Mouse (Mus musculus) left cerebral cortex, postnatal 4 days (tissue): ENCODE measurements around the gene Golm1. TPM values are rescaled to one million over a fixed set of nuclear protein-coding genes. Genes with fewer than 3 reads are reported as not detected.

Source experiments
- DNase-seq: peaks from one replicate; pipeline ENCODE4 v3.0.0-alpha.2; 2022
- intact Hi-C: fragments of 180-260 bp; cut with DNase I; formaldehyde crosslinking; loops from one replicate; pipeline ENCODE4 v1.15.1; 2025
- total RNA-seq, 2 experiments: library from RNA; stranded (reverse); gene quantifications; 2 replicates each; pipeline ENCODE4 v1.2.3; 2021

Golm1 gene
- total RNA-seq, 2 experiments from 2014 or later: 15.5 to 16.5 TPM

- intact Hi-C loops: no loop called here
- no peak for DNase-seq
Observed at GRCm38 (mm10) chr13:59676316-59677229, 962 bp upstream of the Golm1 start.

GRCm38 (mm10) chr13:59674761-59675150 is 855 bp downstream of the Golm1 start:
- DNase-seq: no peak
- intact Hi-C loops: no loop called here

DNA sequence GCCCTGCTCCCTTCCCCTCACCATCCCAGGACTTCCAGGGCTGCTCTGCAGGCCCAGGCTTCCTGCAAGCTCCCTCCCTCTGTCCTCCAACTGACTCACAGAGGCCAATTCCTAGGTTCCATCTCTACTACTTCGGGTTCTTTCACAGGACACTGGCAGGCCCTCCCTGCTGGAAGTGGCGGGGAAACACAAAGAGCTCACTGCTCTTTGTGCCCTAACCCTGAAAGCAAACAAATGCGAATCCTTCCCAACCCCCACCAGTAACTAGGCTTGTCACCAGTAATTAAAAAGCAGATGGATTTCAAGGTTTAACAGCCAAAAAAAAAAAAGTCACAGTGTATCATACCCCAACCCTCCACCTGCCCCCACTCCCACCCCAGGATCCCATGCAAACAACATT is 1.4 kb downstream of the Golm1 start:
- no peak for DNase-seq
- intact Hi-C loops: no loop called here

- intact Hi-C loops: no loop called here
- DNase-seq: no peak
Observed at GRCm38 (mm10) chr13:59673597-59673996, 2.0 kb downstream of the Golm1 start.

DNA sequence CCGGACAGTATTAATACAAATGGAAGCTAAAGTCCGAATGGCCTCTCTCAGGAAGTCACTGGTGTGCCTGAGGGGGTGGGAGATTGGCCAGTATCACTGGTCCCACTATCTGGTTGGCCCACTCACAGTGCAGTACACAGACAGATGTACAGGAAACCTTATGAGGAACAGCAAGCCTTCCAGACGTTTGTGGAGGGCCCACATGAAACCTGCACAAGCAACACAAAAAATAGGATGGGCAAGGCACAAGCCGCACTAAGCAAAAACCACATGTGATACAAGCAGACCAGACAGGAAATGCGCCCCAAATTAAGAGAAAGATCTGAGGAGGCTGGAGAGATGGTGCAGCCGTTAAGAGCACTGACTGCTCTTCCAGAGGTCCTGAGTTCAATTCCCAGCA is 3.4 kb downstream of the Golm1 start:
- no peak for DNase-seq
- intact Hi-C loops: no loop called here

GRCm38 (mm10) chr13:59671521-59671920 is 4.1 kb downstream of the Golm1 start:
- intact Hi-C loops: no loop called here
- no peak for DNase-seq

GRCm38 (mm10) chr13:59669946-59670345 is 5.7 kb downstream of the Golm1 start:
- no peak for DNase-seq

GRCm38 (mm10) chr13:59668501-59669093 is 7.0 kb downstream of the Golm1 start:
- intact Hi-C loops: no loop called here
- DNase-seq: no peak

More at GRCm38 (mm10) chr13:59669946-59670345, 5.7 kb downstream of the Golm1 start:
- intact Hi-C loops: no loop called here

DNA sequence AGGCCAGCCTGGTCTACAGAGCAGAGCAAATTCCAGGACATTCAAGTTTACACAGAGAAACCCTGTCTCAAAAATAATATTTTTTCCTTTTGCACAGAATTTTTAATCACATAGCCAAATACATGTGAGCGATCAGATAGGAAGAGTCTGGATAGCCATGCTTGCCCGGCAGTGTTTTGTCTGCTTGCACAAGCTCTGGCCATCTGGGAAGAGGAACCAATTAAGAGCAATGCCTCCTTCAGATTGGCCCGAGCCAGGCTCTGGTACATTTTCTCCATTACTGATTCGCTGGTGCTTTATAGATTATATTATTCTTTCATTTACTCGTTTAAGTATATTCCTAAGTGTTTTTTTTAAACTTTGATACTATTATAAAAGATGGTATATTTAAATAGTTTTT is 7.8 kb downstream of the Golm1 start:
- DNase-seq: no peak
- intact Hi-C loops: no loop called here

GRCm38 (mm10) chr13:59663939-59664712 is 11.5 kb downstream of the Golm1 start:
- no peak for DNase-seq
- intact Hi-C loops: no loop called here

DNA sequence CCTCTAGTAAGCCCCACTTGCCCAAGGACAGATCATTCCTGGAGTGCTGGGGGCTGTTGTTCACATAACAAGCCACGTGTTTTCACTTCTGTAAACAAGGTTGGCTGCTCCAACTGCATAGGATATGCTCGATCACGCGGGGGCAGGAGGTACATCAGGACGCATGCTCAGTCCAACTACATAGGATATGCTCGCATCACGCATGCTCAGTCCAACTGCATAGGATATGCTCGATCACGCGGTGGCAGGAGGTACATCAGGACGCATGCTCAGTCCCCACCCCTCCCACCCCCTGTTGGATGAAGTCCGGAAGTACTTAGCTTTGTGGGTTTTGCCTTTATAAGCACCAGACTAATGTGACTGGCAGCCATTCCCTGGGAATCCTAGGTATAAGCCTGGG is 13.6 kb downstream of the Golm1 start:
- intact Hi-C loops: no loop called here
- no peak for DNase-seq

GRCm38 (mm10) chr13:59661387-59661786 is 14.2 kb downstream of the Golm1 start:
- intact Hi-C loops: no loop called here
- DNase-seq: no peak

- intact Hi-C loops: no loop called here
- no peak for DNase-seq
Observed at GRCm38 (mm10) chr13:59660371-59660770, 15.2 kb downstream of the Golm1 start.

DNA sequence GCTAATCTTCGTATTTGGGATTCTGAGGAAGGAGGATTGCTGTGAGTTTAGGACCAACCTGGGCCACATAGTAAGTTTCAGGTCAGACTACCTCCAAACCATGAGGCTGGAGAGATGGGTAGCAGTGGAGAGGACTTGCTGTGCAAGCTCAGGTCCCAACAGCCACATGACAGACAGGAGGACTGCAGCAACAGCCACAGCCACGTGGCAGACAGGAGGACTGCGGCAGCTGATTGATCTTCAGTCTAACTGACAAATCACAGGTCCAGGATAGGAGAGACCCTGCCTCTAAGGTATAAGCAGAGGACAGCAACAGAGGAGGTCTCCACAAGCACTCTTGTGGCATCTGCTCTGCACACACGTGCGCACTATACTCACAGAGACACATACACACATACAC is 17.8 kb downstream of the Golm1 start:
- intact Hi-C loops: no loop called here

GRCm38 (mm10) chr13:59656975-59657388 is 18.6 kb downstream of the Golm1 start:
- no peak for DNase-seq
- intact Hi-C loops: no loop called here

More for the DNA sequence above, 17.8 kb downstream of the Golm1 start:
- DNase-seq: no peak

DNA sequence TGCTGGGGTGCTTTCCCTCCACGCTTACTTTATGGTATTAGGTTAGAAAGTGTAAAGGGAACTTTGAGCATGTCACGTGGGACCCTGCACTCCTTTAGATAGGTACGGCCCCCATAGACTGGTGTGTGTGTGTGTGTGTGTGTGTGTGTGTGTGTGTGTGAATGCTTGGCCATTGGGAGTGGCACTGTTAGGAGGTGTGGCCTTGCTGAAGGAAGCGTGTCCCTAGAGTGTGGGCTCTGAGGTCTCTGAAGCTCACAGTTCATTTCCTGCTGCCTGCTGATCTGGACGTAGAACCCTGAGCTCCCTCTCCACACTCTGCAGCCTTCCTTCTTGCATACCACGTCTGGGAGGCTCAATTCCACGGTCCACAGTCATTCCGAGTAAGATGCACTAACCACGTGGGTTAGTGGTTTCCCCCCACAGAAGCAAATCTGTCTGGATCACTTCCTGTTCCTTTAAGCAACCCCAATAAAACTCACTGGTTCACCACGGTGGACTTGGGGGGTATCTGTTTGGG is 19.2 kb downstream of the Golm1 start:
- no peak for DNase-seq
- intact Hi-C loops: no loop called here

DNA sequence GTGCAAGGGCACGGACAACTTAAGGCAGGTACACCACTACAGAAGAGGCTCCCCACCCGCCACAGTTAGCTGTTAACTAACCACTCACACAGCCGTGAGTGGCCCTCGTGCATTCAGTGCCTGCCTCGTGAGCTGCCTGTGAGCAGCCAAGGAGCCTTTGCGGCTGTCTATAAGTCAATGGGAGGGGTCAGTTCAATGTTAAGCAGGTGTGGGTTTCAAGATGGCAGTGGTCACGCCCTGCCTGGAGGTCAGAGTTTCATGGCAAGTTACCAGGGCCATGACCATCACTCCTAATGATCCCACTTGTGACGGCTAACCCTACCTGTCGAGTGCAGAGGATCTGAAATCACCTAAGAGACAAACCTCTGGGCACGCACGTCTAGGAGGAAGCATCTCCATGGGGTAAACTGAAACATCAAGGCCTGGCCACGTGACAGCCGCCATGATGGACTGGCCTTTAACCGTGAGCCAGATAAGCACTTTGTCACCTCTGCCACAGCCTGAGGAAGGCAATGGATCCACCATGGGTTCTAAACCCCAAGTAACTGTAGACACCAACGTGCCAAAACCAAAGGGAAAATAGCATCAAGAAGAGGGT is 19.8 kb downstream of the Golm1 start:
- intact Hi-C loops: no loop called here
- no peak for DNase-seq

DNA sequence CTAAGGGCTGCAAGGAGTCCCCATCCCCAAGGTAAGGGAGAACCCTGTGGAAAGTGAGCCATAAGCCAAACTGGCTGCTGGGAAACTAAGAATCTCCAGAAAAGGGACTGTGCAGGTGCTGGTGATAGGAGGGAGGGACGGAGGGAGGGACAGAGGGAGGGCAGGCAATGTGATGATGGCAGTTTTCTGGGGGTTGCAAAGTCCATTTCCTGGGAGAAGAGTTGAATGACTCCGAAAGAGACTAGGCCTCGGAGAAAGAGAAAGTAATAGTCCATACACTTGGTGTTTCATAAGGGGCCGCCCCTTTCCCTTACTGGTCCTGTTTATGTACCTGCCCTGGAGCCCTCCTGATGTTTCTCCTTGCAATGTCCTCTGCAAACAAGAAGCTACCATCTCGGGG is 21.1 kb downstream of the Golm1 start:
- intact Hi-C loops: no loop called here
- no peak for DNase-seq

- no peak for DNase-seq
- intact Hi-C loops: no loop called here
Observed at GRCm38 (mm10) chr13:59653136-59653535, 22.5 kb downstream of the Golm1 start.

- no peak for DNase-seq
- intact Hi-C loops: no loop called here
Observed at GRCm38 (mm10) chr13:59652651-59653050, 23.0 kb downstream of the Golm1 start.

DNA sequence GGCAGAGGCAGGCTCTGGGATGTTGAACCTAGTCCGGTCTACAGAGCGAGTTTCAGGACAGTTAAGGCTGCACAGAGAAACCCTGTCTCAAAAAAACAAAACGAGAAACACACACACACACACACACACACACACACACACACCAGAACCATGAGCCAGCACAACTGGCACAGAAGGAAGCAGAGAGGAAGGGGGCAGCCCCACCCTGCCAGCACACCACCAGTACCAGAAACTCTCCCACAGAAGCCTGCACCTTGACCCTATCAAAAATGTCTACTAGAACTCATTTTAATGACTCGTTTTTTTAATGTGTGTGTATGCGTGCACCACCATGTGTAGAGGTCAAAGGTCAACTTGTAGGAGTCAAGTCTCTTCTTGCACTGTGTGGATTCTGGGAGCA is 25.8 kb downstream of the Golm1 start:
- intact Hi-C loops: no loop called here
- no peak for DNase-seq
